Mouse (Mus musculus): ENCODE results near the gene Susd1. TPM values are rescaled to one million over a fixed set of nuclear protein-coding genes. Genes with fewer than 3 reads are reported as not detected.
"Not testable (repeated sequence)": the region's sequence is repeated elsewhere in the genome, so short reads cannot be mapped to it uniquely, and the experiment has no call there.

Susd1 gene
- total RNA-seq, 2 experiments from 2014 or later = 2.3 to 4.1 TPM

DNA sequence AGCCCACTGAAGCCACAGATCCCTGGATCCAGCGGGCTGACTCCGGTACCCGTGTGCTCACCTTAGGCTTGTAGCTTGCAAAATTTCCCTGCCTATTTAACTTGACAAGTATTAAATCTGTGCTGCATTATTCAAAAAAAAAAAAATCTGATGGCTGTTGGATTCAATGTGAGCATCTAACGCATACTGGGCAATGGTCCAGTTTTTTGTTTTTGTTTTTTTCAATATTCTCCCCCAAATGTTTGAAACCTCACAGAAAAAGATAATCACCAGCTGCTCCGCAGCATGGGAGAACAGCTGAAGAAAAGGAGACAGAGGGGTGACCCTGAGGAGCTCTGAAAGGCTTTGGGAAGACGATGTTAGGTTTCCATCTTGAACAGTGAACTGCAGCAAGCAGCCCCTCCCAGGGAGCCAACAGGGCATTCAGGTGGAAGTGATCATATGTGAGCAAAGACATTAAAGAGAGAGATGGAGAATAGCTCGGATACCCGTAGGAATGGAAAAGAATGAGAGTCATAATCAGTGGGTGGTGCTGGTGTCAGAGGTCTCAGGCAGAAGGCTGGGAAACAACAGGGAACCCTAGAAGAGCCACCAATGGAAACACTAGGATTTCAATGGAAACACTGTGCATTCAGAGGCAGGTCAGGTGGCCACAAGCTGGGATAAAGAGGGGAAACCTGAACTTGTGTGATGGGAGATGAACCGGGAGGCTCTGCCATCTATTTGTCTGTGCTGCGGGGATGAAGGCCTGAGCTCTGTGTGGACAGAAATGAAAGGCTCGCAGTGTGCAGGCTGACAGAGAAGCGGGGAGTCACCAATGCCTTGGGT is 117.0 kb downstream of the Susd1 start:
- DNase-seq = no peak

DNA sequence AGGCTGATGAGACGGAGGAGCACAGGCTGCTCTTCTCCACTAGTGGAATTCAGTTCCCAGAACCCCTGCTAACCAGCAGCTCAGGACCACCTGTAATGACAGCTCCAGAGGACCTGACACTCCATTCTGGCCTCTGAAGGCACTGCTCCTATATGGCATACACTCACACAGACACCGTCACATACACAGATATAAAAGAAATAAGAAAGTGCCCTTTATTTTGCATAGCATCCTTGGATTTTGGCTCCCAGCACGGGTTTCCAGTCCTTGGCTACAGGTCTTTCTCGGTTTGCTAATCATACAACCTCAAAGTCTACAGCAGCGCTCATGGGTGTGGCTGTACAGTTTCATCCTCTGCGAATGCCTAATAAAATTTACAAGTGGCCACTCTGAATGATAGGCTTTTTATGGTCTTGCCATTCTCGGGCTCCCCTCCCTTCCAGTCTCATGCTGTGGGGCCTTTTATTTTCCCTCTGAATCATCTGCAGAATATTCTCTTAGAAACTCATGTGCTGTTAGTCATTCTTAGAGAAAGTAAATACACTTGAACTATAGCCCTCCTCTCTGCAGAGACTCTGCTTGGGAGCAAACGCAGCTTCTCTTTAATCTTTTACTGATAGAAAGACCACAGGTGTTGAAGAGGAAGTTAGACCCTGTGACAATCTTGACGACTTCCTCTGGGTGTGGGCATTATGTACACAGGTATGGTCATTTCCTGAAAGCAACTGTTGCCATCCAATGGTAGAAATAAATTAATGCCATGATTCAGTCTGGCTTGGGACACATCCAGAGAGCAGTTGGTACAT is 119.1 kb downstream of the Susd1 start:
- DNase-seq = peak in 1 of 2 experiments; percentile 36

DNA sequence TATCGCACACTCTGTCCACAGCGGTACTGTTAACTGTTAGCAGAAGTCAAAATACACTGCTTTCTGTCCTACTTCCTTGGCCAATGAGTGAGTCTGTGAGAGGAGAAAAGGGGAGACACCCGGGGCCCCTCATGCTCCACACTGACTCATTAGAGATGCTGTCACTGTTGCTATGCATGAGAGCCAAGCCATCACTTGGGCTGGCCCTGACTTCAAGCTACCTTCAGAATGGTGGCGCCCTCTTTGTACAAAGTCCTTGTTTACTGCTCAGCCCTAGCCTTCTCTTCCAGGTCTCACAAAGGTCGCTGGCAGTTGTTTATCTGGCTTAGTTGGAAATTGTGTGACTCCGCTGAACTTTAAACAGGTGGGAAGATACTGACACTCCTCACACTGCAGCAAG is 119.8 kb downstream of the Susd1 start:
- no peak for DNase-seq

DNA sequence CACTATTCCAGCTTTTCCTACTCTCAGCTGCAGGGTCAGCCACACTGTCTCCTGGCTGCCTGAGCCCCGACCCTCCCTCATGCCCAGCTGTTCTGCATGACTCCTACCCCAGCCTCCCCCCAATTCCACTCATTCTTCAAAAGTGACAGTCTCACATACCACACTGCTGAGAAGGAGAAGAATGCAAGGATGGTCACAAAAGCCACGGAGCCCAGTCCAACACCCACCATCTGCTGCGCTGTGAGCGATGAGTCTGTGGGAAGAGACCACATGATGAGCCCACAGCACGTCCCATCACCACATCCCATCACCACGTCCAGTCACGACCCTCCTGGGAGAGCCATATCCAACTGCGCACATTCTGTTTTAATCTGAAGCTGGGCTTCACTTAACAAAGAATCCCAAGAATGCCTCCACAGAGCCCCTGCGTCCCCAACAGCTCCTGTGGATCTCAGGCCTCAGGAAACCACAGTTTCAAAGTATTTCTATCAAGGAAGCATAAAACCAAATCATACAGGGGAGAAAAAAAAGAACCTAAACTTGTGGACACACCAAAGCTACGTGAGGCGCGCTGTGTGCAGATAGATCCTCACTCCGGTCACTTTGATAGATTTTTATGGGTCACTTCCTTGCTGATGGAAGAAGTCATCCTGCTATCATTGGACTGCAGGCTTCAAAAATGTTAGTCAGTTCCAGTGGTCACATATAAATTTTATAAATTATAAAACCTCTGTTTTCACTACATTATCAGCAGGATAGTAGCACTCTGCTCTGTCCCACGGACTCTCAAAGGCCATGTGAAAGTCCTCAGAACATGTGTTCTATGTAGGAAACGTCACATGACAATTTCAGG is 122.7 kb downstream of the Susd1 start:
- DNase-seq = no peak

DNA sequence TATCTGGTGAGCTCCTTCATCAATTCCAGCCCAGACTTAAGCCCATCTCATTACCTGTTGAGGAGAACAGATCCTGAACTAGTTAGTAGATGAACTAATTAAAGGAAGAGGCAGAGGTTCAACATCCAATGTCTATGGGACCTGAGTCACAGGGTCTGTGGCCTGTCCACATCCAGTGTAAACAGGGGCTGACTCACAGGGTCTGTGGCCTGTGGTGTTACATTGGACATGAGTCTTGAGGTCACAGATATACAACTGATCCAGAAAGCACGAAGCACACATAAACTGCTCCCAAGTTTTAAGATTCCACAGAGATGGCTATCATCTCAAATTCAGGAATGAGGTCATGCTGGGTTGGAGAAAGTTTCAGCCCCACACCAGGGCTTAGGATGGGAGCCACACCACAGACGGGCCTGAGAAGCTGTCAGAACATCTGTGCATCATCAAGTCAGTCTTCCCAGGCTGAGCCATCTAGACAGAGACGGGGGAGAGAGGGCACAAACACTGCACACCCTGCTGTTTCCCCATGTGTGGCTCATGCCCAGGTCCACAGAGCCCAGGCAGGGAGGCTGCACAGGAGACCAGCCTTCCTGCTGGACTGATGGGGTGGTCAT is 123.4 kb downstream of the Susd1 start:
- DNase-seq = no peak

DNA sequence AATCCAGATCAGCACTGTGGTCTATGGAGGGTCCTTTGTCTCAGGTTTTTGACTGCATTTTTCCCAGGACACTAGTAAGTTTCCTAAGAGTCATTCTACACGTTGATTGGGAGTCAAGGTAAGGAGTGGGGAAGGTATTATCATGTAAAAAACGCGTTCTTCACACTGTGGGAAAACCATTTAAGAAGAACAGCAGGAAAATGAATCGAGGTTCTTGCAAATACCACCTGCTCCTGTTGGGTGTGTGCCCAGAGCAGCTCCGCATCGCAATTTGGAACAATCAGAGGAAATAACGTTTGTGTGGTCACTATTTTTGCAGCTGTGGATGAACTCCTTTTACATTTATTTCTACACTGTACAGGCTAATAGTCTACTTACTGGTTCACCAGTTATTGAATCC is 125.5 kb downstream of the Susd1 start:
- no peak for DNase-seq

DNA sequence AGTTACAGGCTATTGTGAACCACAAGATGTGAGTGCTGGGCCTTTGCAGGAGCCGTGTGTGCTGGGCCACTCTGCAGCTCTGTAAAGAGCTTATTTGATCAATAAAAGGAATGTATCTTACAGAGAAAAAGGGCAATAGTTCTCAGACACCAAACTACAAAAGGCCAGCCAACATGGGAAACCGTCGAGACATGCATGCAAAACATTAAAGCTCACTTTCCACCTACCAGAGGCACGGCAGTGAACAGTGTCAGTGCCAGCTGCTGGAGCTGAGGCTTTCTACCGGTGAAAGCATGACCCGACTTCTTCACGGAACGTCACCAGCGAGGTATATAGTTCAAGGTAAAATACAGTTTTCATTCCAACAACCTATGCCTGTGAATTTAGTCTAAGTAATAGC is 127.8 kb downstream of the Susd1 start:
- DNase-seq = no peak

DNA sequence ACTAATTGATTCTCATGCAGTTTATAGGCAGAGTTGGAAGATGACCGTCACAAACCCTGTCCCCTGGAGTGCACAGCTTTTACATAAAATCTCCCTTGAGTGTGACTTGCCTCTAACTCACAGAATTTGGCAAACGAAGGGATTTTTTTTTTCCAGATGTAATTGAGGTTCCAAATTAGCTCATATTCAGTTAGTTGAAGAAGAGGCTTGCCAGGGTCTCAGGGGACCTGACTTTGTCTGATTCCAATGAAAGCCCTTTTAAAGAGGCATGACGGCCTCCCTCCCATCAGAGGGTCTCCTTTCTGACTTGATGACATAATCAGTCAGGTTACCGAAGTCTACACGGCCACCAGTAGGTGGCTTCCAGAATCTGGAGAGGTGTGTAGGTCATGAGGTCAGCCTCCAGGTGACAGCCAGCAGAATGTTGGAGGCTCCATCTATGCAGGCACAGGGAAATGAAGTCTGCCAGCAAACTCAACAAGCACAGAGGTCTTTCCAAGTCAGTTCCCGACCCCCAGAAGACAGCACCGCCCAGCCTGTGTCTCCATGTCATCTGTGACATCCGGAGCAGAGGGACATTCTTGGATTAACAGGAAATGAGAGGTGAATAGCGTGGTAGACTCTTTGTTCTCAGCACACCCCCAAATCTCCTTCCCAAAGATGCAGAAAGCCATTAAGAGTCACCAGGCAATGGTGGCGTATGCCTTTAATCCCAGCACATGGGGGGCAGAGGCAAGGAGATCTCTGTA is 130.4 kb downstream of the Susd1 start:
- no peak for DNase-seq

DNA sequence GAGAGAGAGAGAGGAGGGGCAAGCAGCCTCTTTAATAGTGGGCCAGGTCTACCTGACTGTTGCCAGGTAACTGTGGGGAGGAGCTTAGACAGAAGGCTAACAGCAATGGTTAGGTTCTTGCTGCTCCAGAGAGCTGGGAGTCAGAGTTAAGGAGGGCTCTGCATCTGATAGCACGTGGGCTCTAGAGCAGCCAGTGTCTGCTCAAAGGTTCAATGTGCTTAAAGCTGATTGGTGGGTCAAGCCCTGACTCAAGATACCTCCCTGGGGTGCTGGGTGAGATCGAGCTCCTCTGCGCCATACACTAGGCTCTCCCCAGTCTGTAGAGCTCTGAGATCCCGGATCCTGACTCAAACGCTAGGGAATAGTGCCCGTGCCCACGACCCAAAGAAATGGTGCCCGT is 136.0 kb downstream of the Susd1 start:
- no peak for DNase-seq

DNA sequence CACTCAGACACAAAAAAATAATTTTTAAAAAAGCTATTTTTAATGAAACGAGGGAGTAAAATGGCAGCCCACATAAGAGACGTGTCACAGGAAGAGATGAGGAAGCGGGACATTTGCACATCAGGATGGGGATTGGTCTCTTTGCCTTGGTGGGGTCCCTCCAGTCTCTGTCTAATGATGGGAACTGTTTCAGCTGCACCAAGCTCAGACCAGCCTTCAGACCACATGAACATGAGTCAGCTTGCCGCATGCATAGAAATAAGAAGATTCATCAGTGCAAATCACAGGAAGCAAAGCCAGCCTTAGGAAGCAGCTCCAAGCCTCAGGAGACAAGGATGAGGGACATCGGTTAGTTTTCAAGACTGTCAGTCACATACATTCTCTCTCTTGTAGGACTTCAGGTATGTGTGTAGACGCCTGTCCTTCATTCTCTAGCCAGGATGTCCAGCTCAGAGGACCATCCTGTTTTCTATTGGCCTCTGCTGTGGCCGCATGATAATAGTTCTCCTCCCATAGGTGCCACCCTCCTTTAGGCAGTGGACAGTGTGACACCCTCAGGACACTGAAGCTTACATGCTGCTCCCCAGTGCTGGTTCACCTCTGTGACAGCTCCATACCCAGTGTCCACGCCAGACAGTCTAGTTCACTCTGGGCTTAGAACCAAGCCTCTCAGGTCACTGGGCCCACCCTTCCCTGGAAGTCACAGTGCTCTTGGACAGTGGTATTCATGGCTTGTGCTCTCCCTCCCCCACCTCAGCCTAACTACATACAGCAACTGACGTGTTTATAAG is 137.2 kb downstream of the Susd1 start:
- DNase-seq = no peak

DNA sequence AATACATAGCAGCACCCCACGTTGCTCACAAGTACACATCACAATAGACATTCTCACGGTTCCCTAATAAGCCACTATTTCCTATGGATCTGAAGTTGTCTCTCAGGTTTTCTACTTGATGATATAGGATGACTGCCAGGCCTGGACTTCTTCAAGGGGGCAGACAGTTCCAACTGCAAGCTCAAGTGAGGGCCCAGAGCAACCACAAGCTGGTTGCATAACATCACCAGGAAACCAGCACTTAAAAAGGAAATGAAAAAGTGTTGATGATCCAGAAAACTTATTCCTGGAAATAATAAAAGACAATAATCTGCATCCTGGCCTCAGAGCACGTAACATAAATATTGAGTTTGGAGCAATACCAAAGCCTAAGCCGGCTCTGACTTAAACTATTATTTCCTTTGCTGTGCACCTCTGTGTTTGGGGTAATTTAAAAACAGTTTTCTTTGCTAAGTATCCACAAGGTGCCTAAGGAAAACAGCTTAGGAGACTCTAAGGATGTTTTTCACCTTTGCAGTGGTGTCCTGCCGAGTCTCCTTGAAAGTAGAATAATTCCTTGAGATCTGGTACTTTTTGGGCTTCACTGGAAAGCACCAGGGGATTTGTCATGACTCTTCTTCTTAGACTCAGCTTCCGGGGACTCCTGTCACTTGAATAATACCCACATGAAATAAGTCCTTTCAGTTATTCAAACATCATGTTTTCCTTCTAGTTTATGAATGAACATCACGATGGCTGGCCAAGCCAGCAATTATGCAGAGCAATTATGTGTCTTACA is 139.5 kb downstream of the Susd1 start:
- no peak for DNase-seq

DNA sequence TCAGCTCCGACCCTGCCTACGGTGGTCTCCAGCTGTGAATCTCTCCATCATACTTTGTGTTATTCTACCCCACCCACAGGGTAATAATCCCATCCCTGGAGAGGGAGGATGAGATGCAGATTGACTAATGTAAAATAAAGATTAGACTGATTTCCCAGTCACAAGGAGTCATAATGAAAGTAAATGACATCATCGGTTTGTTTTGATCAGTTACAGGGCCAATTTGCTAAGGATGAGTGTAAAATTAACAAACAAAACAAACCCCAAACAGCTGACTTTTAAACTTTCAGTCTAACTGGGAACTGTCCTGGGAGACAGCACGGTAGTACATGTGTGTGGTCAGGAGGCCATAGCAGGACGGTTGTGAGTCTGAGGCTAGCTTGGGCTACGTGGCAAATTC is 143.3 kb downstream of the Susd1 start:
- DNase-seq = no peak

DNA sequence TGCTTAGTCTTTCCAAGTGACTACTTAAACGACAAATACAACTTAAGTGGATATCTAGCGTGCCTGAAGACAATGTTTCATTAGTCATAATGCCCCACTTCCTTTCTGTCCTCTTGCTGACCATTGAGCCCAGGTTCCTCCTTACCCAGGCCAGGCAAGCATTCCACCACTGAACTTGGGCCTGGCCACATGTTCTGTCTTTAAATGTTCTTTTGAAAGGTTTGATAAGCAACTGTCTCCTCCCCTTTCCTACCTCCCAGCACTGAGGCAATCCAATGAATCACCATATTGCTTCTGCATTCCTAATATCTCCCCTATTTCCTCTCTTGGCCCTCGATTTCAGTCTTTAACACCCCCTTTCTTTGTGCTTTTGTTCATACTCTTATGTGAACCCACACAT is 143.8 kb downstream of the Susd1 start:
- no peak for DNase-seq

DNA sequence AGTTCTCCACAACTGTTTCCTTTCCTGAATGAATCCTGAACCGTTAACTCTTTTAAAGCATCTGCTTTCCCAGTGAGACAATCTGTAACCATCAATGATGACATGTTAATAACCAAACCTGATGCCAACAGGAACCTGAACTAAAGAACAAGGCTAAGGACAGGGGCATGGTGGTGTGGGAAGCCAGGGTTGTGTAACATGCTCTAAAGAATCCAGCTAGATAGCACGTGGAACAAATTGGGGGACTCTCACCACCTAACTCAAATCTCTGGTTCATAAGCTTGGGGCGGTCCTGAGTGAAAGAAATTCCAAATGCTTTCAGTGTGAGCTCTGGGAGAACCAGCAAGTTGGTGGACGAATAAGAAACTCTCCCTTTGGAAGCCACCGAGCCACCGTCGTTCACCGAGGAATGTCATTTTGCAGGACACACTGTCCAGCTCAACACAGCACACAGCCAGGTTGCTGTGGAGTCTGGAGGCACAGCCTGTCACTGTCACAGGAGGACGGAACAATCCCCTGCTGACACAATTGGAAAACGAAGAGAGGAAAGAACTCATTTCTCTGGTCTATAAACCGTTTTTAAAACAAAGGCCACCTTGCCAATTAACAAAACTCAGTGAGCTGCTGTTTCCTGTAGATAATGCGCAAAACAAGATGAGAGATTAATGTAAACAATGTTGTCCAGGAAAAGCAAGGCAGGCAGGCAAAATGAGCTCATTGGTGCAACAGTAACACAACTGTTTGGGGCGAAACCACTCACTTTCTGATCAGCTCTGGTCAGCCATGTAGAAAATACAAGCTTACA is 146.3 kb downstream of the Susd1 start:
- no peak for DNase-seq

DNA sequence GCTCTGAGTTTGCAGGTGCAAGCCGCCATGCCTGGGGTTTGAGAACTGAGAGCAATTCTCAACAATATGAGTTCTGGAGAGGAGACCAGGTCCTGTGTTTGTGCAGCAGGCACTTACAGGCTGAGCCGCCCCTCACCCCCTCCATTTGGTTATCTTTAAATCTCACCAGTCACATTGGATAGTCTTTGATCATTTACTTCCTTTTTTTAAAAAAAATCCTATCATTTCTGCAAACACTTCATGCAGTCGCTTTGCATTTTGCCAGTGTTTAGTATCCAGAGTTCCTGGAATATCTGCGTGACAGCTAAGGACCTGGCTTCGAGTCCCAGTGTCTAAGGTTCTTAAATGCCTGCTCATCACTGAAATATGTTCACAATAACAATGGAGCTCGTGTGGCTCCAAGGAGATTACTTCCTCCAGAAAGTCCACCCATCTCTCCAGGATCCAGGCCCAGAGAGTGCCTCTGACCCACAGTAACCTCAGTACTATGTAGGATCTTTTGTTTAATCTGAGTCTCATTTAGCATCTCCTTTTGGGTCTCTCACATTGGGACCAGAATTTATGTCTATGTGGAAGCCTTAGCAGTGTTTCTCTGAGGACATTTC is 147.4 kb downstream of the Susd1 start:
- no peak for DNase-seq

DNA sequence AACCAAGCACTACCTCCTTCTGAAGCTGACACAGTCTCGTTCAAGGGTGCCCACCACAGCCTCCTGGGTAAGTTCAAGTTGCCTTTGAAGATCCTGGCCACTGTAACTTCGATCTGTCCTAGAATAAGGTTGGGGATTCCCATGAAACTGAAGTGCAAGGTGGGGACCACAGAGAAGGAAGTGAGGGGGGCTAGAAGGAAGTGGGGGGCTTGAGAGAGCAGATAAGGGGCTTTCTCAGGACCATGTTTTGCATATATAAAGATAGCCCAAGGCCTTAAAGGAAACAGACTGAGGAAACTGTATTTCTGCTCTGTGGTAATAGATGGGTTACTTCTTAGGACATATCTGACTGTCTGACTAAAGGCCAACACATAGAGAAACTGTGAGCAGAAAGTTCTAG is 151.3 kb downstream of the Susd1 start:
- DNase-seq = no peak

DNA sequence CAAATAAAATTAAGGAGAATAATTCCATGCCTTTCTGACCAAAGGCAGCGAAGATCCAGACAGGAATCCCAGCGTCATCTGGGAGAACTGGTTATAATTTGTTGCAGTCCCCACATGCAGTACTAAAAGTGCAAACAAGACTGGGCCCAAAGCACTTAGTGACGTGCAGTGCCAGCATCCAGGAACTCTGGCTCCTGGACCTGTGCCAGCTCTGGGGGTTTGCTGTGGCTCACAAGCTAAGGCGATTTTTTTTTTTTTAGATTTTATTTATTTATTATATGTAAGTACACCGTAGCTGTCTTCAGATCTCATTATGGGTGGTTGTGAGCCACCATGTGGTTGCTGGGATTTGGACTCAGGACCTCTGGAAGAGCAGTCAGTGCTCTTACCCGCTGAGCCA is 152.1 kb downstream of the Susd1 start:
- not testable (repeated sequence) for DNase-seq

Measured in adrenal gland, postnatal 36 days (tissue).